Mouse (Mus musculus) left cerebral cortex, postnatal 10 days (tissue): ENCODE data around the gene Nr4a2. TPM values are rescaled to one million over a fixed set of nuclear protein-coding genes. Genes with fewer than 3 reads are reported as not detected.

Source experiments
- DNase-seq, 2 experiments: peaks; one replicate each; pipeline ENCODE4 v3.0.0; 2021 to 2022; ENCODE audit warnings: low spot score in 2 of 2, mixed read lengths in 1 of 2; ENCODE audit errors: extremely low spot score in 1 of 2
- intact Hi-C: fragments of 180-260 bp; cut with DNase I; formaldehyde crosslinking; loops from one replicate; pipeline ENCODE4 v1.15.1; 2025
- total RNA-seq, 2 experiments: library from RNA; stranded (reverse); gene quantifications; 2 replicates each; pipeline ENCODE4 v1.2.3; 2021

Gene Nr4a2
- total RNA-seq, 2 experiments from 2014 or later, result 52.8 to 75.5 TPM

- intact Hi-C loops, result loop anchor here (5.0 to 10.0 kb wide), 5 partner anchors 68 to 997 kb away; no protein-coding TSS in a partner anchor
These were observed 9.3 kb downstream of the Nr4a2 start for GRCm38 (mm10) chr2:57114211-57115151.

DNA sequence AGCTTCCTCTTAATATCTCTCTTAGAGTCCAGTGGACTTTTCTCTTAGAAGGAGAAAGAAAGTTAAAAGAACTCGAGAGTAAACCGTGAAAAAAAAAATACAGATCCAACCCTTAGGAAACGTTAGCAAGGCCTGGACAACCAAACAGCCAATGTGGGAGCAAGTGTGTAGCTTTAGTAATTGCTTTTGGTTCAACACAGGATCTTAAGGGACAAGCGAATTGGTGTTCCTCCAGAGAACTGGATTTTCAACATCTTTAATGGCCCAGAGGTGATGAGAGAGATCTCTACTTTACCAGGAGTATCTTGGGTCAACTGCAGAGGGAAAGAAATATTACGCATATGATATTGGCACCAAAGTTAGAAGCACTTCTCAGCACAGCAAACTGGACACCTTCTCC, 10.4 kb downstream of the Nr4a2 start:
- DNase-seq, result no peak
- intact Hi-C loops, result loop anchor here (10.0 kb wide), 2 partner anchors 261 to 501 kb away; no protein-coding TSS in a partner anchor

More at GRCm38 (mm10) chr2:57114211-57115151, 9.3 kb downstream of the Nr4a2 start:
- peak; percentile 46 to 81 for DNase-seq

DNA sequence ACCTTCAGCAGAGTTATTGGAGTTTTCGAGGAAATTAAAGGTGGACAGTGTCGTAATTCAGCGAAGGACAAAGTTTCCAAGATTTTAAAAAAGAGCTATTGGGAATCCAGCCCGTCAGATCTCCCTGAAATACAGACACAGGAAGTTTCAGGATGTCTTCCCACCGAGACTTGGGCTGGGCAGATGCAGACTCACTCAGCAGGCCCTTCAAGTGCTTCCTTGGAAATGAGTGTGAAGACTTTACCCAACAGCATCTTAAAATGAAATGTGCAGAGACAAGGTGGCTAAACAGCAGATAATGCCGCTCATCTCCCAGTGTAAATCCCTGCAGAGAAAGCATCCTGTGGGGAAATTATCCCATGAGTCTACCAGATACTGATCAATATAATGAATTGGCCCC, 10.9 kb downstream of the Nr4a2 start:
- DNase-seq, result no peak
- intact Hi-C loops, result loop anchor here (10.0 kb wide), 2 partner anchors 262 to 502 kb away; no protein-coding TSS in a partner anchor

GRCm38 (mm10) chr2:57111791-57112538, 11.8 kb downstream of the Nr4a2 start:
- DNase-seq, result no peak
- intact Hi-C loops, result loop anchor here (10.0 kb wide), 2 partner anchors 263 to 503 kb away; no protein-coding TSS in a partner anchor

DNA sequence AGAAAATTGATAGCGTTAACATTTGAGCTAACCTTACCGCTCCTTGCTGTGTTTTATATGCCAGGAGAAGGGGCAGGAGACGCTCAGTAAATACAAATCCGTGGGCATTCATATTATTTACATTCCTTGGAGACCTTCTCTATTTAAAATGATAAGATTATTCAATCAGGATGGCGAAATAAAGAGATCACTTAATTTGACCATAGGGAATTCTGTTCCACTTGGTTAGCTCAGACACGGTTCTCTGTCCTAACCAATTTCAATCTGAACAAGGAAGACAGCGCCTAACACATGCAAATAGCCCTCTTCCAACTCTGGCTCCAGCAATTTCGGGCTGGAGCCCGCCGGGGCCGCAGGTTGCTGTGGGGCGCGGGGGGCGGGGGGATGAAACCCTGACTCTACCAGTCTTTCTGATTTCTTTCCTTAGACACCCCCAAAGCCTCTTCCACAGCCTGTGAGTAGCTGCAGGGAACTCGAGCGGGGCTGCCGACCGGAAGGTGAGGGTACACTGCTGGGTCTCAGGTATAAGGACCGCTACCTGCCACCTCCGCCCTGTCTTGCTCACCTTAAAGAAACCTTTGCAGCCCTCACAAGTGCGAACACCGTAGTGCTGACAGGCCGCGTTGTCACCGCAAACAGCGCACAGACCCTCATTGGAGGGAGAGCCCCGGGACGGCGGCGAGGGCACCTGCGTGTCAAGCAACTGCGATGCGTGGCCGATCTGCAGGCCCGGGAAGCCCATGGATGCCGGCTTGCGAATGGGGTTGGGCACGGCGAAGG, 12.6 kb downstream of the Nr4a2 start:
- DNase-seq, result no peak
- intact Hi-C loops, result loop anchor here (10.0 kb wide), 2 partner anchors 264 to 504 kb away; no protein-coding TSS in a partner anchor

- DNase-seq, result no peak
- intact Hi-C loops, result loop anchor here (10.0 kb wide), 2 partner anchors 264 to 504 kb away; no protein-coding TSS in a partner anchor
These were observed 13.4 kb downstream of the Nr4a2 start for GRCm38 (mm10) chr2:57110401-57110800.

GRCm38 (mm10) chr2:57109926-57110325, 13.9 kb downstream of the Nr4a2 start:
- intact Hi-C loops, result loop anchor here (10.0 kb wide), 2 partner anchors 265 to 505 kb away; no protein-coding TSS in a partner anchor
- no peak for DNase-seq

GRCm38 (mm10) chr2:57109301-57109700, 14.5 kb downstream of the Nr4a2 start:
- intact Hi-C loops, result no loop called here

DNA sequence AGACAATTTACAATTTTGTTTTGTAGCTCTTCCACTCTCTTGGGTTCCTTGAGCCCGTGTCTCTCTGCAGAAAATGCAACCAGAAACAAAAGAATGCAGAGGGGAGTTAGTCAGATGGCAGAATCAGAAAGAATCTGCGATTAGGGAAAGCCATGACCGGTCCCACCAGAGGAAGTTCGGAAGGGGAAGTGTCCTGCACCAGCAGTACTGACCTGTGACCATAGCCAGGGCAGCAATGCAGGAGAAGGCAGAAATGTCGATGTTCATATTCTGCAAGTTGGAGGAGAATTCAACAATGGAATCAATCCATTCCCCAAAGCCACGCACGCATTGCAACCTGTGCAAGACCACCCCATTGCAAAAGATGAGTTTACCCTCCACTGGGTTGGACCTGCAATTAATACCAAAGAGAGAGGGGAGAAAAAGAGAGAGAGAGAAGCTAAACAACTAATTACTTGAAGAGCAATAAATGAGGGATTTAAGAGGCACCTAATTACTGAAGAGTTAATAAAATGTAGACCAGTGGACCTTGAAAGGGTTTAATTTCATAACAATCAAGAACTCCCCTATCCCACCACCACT, 15.4 kb downstream of the Nr4a2 start:
- intact Hi-C loops, result no loop called here
- no peak for DNase-seq

More at GRCm38 (mm10) chr2:57109301-57109700, 14.5 kb downstream of the Nr4a2 start:
- DNase-seq, result no peak

- no peak for DNase-seq
- intact Hi-C loops, result no loop called here
These were observed 18.4 kb downstream of the Nr4a2 start for GRCm38 (mm10) chr2:57105401-57105800.

GRCm38 (mm10) chr2:57104731-57105130, 19.1 kb downstream of the Nr4a2 start:
- intact Hi-C loops, result no loop called here

DNA sequence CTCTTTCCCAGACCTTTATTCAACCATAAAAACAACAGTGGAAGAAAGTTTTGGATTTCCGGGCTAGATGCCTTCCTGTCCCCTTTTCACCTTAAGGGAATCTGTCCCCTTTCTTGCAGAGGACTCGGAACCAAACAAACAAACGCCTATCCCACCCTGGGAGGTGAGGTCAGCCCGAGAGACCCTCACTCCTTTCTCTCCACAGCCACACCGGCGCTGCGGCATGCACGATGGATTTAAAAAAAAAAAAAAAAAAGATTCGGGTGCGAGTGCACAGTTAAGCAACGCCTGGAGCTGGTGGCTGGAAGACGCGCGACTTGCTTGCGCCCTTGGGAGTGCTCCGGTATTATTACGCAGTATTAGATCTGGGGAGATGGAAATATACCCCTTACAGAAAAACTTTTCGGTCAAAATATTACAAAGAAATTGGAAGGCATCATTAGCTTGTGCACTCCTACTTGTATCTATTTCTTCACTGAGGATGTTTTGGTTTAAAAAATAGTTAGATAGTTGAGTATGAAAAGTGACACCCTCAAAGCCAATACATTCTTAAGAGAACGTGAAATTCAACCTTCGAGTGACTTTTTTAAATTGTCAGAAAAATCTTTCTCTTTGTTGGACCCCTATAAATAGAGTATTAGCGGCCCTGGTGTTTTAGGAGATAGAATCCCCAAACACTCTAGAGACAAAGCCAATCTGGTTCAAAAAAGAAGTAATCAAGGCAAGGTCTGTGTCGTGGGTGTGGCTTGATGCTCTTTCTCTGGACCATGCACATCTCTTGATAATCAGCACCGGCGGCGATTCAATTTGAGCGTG, 19.8 kb downstream of the Nr4a2 start:
- no peak for DNase-seq
- intact Hi-C loops, result no loop called here

More at GRCm38 (mm10) chr2:57104731-57105130, 19.1 kb downstream of the Nr4a2 start:
- no peak for DNase-seq

GRCm38 (mm10) chr2:57102856-57103844, 20.7 kb downstream of the Nr4a2 start:
- DNase-seq, result no peak
- intact Hi-C loops, result no loop called here

- peak in 1 of 2 experiments; percentile 40 for DNase-seq
- intact Hi-C loops, result no loop called here
These were observed 21.5 kb downstream of the Nr4a2 start for GRCm38 (mm10) chr2:57102091-57102855.

GRCm38 (mm10) chr2:57100241-57100640, 23.6 kb downstream of the Nr4a2 start:
- DNase-seq, result no peak
- intact Hi-C loops, result no loop called here
